Mouse (Mus musculus) granulocyte monocyte progenitor cell, adult 5-6 weeks (primary cell): ENCODE results near the gene Drg2. TPM values are rescaled to one million over a fixed set of nuclear protein-coding genes. Genes with fewer than 3 reads are reported as not detected.
"Not testable (repeated sequence)": the region's sequence is repeated elsewhere in the genome, so short reads cannot be mapped to it uniquely, and the experiment has no call there.

Source experiments
- ATAC-seq: replicated peaks from 2 replicates; pipeline ENCODE4 v1.8.0; 2016; ENCODE audit warnings: mild to moderate bottlenecking, moderate TSS enrichment, inconsistent platforms; ENCODE audit not compliant: poor library complexity, severe bottlenecking
- total RNA-seq, 2 experiments: library from RNA; stranded (forward) in 1 of 2; stranded (reverse) in 1 of 2; fragments of 200-712, 200-1000 nt in 1 of 2; fragments of >200 nt in 1 of 2; fragmentation: Nextera tagmentation in 1 of 2; gene quantifications; 2 replicates each; pipeline ENCODE4 v1.2.3; 2014 to 2017

The Drg2 gene
- total RNA-seq (2014; fragmentation: Nextera tagmentation) (49.1 and 60.9 TPM in 2 replicates), total RNA-seq (2017) (73.4 and 76.4 TPM in 2 replicates)

DNA sequence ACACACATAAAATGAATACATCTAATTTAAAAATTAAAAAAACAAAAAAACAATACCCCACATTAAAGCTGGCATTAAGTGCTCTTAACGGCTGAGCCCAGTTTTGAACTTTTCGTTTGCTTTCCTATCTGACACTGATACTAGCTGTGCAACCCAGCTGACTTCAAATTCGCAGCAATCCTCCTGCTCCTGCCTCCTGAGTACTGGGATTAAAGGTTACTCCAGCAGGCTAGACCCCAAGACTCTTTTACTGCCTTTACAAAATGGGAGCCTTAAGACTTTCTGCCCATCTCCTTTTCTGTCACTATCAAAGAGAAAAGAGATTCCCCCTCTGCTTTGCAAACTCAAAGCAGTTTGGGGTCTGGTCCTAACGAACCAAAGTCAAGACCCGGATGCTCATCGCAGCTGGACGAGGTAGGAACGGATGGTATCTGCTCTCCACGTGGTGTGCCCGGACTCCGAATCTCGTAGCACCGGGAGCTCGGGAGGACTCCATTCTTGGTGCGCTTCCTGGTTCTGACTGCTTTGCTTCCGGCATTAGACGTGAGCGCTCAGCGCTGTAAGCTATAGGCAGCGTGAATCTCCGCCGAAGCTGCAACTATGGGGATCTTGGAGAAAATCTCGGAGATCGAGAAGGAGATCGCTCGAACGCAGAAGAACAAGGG is at the start of gene Drg2:
TSS of gene Drg2 (plus strand) at position 512 of the 665 bp plus-strand sequence.
- ATAC-seq = peak; percentile 100

DNA sequence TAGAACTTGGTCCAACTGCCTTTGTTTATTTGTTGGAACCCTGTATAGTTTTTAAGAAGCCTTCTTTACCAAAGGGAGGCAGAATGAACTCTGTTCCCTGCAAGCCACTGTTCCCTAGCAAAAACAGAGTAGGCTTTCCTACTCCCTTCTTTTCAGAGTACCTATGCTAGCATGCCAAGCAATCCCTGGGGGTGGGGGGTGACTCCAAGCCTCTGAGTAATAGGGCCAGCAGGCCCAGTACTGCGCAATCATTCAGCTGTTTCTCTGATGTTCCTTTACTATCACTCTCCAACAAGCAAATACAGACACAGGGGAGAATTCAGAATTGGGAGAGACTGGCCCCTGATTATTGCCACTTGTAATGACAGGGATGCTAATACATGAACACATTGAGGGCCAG is 47.8 kb upstream of the Drg2 start:
- no peak for ATAC-seq

DNA sequence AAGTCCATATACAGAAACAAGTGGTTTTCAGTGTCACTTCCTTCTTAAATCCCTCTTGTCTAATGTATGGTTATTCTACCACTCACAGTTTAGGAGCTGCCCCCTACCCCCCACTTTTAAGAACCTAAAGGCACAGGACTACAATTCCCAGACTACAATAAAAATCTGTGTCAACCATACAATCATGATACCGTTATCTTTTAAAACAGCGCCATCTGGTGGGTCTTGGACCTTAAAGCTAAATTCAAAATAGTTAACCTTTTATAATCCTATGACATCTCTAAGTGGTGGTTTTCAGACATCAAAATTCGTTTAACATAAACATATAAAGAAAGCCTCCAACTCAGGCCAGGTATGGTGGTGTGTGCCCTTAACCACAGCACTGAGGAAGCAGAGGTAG is 42.2 kb upstream of the Drg2 start:
- ATAC-seq = no peak; the same call in 1 of the 2 replicates

DNA sequence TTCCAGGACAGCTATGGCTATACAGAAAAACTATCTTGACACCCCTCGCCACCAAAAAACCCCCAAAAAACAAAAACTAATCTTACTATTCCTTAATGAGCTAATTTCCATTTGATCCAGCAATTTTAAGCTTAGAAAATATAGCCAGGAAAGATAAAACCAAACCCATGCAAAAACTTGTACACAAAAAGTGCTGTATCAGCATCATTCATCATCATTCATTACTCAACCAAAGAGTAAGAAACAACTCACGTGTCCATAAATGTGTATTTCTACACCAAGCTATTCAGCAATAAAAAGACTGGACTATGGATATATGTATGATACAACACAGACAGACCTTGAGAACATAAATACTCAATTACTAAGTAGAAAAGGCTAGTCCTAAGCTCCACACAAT is 41.5 kb upstream of the Drg2 start:
- ATAC-seq = no peak

DNA sequence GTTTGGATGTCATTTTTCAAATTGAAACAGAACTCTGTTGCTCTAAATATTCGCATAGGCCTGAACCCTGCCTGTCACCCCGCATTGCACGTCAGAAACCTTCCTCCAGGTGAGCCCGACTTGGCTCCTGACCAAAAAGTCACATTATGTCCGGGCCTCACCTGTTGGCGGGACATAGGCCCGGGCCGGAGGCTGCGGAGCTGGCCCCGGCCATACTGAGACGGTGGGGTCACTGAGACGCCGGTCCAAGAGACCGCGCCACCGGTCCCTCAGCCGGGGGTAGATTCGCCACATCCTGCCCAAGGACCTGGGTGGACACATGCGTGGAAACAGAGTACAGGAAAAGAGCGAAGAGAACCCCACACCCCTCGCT is 37.8 kb upstream of the Drg2 start:
- ATAC-seq = peak; percentile 12

DNA sequence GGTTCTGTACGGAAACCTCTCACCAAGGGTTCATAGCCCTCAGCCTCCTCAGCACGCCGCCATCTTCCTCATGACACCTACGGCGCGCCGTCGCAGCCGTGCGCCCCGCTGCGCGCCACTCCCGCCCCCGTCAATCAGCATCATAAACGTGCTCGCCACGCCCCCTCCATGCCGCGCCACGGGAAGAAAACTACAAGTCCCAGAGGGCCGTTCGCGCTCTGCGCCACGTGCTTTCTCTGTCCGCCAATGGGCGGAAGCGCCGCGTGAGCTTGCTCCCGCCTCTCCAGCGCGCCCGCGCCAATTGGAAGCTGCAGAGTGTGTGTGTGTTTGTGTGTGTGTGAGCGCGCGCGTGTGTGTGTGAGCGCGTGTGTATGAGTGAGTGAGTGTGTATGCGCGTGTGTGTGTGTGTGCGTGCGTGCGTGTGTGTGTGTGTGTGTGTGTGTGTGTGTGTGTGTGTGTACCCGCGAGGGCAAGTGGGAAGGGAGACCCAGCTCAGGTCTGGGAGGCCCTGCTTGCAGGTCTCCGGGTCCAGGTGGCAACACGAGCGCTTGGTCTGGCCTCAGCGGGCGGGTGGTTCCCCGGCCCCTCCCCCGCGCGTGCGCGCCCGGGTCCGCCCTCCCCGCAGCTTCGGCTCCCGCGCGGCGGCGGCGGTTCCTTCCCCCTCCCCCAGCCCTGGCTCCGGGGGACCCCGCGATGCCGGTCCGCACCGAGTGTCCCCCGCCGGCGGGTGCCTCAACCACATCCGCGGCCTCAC is 37.3 kb upstream of the Drg2 start, which contains the start of gene Gid4:
TSS of gene Gid4 (plus strand) at position 183 of the 754 bp plus-strand sequence.
- peak; percentile 90 for ATAC-seq

DNA sequence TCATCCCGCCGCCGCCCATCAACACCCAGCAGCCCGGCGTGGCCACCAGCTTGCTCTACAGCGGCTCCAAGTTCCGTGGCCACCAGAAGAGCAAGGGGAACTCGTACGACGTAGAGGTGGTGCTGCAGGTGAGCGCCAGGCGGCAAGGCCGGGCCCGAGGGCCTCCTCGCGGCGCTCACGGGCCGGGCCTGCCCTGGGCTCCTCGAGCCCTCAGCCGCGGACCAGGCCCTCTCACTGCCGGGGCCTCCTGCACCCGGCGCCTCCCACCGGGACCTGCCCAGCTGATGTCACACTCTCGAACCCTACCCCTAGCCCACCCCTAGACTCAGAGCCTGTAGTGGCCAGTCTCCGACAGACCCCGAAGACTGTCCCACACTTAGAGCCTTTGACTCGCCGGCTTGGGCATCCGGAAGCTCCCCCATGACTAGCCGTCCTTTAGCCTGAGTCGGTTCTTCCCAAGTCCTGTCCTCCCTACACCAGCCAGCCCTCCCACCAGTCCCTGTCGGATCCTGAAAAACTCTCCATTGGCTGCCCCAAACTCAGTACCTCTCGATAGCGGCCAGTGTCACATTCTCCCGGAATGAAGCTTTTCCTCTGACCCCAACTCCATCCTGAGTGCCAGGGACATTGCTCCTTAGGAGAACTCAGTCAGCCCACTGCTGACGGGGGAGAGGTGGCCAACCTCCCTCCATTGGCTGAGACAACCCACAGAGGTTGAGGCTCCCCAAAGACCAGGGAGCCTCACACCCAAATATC is 36.5 kb upstream of the Drg2 start, which contains the start of gene Atpaf2:
TSS of gene Atpaf2 (minus strand) at position 741 of the 756 bp plus-strand sequence.
- ATAC-seq = peak; percentile 2; the same call in 1 of the 2 replicates

DNA sequence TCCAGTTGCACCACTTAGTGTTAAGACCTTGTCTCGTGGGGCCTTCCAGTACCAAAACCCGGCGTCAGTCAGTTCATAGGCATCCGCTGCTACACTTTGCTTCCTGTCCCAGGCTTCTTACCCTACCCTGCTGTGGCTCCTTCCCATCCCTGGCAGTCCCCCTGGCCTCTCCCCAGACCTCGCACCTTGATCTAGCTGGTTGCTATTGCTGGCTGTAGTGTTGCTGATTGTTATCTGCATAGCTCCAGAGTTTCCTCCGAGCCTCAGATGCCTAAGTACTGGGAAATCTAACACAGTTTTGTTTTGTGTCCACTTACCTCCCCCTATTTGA is 36.0 kb upstream of the Drg2 start:
- no peak for ATAC-seq

DNA sequence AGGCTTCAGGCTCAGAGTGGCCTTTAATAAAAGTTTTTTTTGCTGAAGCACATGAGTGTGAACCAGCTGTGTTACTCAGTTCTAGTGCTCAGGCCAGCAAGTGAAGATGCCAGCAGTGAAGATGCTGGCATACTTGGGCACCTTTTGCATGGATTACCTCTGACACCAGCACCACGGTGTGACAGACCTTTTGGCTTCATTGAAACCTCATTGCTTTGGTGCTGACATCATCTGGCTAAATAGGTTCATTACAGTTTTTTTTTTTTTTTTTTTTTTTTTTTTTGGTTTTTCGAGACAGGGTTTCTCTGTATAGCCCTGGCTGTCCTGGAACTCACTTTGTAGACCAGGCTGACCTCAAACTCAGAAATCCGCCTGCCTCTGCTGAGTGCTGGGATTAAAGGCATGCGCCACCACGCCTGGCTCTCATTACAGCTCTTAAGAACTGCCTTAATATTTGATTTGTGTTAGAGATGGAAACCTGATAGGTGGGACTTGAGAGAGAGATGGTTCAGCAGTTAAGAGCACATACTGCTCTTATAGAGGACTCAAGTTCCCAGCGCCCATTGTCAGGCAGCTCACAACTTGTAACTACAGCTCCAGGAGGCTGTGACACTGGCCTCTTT is 32.2 kb upstream of the Drg2 start:
- no peak for ATAC-seq

DNA sequence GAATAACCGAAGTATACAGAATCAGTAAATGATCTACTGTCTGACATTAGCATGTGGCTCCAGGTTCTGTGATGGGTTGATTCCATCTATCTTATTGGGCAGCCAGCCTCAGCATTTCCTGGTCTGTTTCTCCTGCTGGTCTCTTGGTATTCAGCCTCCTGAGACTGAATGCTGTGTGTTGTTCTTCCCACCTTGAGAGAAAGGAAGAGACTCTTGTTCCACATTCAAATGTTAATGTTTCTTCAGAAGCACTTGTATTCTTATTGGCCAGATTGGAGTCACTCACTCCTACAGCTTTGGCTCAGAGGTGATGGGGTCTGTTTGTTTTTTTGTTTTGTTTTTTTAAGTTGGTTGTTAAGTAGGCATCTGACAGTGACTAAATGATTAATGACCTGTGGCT is 31.4 kb upstream of the Drg2 start:
- no peak for ATAC-seq

DNA sequence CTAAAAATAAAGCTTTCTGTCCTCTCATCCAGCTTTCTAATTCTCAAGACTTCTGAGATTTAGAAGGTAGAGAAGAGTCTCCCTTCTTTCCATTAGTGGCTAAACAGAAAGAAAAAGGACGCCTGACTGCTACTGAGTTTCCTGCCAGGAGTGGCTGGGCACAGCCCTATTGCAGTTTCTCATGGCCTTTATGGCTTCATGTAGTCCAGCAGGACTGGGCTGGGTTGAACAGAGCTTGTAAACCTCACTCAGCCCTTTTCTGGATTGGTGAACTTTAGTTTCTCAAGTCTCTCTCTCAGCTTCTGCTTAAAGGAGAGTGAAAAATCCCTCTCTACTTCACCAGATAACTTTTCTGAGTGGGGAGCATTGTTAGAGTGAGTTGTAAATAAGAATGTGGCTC is 28.0 kb upstream of the Drg2 start:
- ATAC-seq = no peak

DNA sequence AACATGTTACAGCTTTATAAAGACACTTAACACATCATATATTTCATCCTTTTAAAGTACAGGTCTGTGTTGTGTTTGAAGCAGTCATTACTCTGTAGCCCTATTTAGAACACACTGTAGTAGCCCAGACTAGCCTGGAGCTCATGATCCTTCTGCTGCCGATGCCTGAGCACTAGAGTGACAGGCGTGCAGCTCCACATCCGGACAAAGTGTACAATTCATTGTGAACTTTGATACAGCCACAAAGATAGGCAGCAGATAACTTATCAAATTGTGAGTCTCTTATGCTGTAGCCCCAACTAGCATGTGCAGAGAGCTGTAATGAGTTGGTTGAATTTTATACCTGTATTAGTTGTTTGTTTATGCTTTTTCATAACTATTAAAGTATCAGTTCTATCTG is 26.8 kb upstream of the Drg2 start:
- no peak for ATAC-seq

DNA sequence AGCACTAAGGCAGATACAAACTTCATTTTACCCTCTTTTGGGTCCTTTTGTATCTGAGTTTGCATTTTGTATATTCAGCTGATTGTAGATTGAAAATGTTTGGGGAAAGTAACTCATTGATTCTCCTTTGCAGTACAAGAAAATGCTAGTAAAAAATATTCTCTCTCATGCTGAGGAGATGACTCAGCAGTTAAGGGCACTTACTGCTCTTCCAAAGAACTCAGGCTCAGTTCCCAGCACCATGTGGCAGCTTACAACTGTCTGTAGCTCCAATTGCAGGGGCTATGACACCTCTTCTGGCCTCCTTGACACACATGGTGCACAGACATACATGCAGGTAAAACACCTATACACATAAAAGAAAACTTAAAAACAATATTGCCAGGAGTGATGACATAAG is 20.9 kb upstream of the Drg2 start:
- no peak for ATAC-seq

DNA sequence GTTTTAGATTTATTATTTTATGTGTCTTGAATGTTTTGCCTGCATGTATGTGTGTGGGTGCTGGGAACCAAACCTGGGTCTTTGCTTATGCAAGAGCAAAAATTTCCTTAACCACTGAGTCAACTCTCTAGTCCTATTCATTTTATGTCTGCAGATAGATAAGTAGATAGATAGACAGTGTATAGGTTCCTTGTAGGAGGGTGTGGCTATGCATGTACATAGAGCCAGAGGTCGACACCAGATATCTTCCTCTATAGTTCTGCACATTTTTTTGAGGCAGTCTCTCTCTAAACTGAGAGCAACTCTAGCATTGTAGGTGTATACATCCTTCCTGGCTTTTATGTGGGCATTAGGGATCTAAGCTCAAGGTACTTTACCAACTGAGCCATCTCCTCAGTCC is 19.3 kb upstream of the Drg2 start:
- ATAC-seq = no peak

DNA sequence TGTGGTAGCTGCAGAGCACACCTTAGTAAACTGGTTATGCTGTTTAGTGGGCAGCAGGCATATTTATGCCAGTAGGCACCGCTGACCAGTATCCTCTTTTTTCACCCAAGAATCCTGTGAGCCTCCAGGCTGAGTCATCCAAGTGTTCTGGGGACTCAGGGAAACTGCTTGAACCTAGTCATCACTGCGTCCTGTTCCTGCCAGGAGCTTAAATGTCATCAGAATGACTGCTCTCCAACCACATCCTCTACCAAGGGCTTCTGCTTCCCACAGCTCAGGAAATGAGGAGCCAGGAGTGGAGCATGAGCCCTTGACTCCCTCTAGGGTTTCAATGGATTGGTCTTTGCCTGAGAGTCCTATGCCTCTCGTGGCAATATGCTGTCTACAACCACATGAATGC is 17.8 kb upstream of the Drg2 start:
- ATAC-seq = no peak

DNA sequence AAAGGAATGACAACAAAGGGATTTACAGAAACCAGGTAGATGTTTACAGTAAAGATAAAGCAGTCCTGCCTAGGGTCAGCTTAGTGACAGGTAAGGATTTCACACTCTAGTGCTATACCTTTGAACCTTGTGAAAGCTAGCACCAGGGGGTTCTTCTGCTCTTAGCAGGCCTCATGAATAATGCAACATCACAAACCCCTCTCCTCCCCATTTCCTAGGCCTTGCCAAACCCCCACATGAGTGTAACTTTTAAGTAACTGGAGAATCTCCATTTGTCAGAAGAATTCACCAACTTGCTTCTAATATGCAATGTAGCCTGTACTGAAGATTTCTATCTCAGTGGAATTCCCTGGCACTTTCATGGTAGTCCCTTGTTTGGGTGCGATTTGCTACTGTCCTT is 14.8 kb upstream of the Drg2 start:
- not testable (repeated sequence) for ATAC-seq

DNA sequence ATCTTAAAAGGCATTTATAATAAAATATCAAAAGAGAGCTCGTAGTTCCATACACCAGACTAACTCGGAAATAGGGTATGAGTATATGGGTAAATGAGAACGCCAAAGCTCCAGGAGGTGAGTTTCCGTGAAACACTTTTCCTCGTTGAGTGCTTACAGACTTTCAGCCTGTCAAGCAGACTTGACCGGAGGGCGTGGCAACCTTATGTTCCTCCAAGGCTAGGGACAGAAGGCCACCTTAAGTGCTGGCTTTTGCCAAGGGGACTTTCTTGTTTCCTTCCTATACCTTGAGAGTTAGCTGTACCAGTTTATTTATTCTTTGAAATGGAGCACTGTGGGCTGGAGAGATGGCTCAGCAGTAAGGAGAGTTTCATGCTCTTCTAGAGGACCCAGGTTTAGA is 14.2 kb upstream of the Drg2 start:
- no peak for ATAC-seq

DNA sequence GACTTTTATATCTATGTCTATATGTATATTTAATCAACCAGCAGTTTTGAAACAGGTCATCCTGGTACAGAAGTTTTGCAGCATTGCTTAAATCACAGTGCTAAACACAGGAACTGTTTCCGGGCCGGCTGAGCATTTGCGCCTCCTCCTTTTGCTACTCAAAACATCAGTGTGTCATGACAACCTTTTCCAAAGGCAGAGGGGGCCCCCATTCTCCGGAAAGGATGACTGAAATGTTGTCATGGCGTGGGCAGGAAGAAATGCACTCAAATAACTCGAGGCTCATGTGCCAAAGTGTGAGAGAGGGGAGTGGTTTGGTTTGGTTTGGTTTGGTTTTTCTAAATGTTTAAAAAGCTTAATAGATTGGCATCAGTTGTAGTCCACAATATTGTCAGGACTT is 11.5 kb upstream of the Drg2 start:
- ATAC-seq = no peak

DNA sequence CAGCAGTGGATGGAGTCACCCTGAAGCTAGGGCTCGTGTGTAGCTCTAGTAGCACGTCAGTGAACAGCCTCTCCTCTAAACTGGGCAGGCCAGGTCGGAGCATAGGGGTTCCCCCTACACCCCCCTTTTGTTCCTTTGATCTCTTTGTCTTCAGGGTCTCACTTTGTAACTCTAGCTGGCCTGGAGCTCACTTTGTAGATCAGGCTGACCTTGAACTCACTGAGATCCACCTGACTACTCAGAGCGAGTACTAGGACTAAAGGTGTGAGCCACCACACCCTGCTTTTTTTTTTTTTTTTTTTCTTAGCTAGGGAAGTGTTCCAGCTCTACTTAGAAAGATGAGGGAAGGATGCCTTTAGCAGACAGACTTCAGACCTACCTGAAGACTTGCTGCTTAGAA is 10.4 kb upstream of the Drg2 start:
- ATAC-seq = no peak

DNA sequence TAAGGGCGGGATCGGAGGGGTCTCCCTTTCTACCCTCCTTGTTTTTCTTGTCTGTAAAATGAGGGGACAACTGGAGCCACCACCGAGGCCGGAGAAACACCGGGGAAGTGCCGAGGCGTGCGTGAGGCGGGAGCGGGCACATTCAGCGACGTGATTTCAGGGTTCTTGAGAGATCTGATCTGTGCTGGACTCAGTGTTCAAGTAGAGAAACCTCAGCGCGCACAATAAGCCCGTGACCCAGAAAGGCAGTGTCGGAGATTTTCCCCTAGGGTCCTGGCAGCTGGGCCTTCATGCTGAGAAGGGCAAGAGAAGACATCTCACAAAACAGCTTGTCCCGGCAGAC is 325 bp downstream of the Drg2 start:
- ATAC-seq = peak; percentile 15; the same call in 1 of the 2 replicates

DNA sequence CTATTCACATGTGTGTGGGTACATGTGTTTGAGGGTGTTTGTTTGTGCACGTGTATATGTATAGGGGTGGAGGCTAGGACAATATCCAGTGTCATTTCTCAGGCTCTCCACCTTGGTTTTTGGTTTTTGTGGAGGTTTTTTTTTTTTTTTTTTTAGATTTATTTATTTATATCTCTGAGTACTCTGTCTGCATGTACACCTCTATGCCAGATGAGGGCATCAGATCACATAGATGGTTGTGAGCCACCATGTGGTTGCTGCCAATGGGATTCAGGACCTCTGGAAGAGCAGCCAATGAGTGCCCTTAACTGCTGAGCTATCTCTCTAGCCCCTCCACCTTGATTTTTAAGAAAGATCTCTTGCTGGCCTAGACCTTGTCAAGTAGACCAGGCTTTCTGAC is 3.6 kb downstream of the Drg2 start:
- ATAC-seq = no peak
